Mouse (Mus musculus) cerebellum, adult 11 months (tissue): ENCODE measurements around the gene Stam.

ENCODE experiments used
- DNase-seq: peaks from one replicate; pipeline ENCODE4 v3.0.0; 2022

Gene Stam

DNA sequence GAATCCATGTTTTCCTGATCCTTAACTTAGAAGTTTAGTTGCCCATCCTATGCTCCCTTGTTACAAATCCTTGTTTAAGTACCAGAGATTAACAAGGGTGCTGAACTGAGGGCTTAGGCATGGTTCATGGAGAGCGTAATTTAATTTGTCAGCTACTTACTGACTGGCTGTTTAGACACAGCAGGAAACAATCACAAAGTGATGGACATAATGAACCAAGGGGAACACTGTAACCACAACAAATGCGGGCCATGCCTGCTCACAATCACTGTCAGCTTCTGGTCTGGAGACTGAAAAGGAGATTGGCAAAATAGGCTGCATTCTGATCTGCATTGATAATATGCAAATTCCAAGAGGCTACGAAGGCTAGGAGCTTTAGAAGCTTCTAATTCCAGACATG is 53.7 kb downstream of the Stam start:
- DNase-seq: no peak

DNA sequence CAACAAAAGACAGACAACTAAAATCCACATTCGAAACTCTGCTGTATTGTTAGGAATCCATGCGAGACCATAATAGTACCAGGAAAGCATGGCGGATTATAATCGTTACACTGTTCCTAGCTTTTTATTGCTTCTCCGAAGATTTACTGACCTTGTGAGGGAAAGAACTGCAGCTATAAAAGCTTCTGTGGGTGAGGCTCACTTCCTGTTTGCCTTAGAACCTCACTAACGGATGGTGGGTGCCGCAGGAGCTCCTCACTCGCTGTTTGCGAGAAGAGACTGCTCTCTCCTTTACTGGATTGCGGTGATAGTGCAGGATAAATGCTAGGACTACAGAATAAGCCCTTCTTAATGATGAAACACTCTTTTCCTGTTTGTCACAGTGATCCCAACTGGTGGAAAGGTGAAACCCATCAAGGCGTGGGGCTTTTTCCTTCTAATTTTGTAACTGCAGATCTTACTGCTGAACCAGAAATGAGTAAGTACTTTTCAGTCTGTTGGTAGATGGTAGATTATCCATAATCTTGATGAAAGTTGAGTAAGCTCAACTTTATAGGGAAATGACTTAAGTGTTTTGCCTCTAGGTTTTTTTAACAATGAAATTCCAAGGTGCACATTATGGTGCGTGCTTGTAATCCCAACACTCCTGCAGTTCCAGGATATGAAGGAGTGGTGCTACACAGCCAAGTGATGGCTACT is 56.9 kb downstream of the Stam start:
- DNase-seq: no peak

DNA sequence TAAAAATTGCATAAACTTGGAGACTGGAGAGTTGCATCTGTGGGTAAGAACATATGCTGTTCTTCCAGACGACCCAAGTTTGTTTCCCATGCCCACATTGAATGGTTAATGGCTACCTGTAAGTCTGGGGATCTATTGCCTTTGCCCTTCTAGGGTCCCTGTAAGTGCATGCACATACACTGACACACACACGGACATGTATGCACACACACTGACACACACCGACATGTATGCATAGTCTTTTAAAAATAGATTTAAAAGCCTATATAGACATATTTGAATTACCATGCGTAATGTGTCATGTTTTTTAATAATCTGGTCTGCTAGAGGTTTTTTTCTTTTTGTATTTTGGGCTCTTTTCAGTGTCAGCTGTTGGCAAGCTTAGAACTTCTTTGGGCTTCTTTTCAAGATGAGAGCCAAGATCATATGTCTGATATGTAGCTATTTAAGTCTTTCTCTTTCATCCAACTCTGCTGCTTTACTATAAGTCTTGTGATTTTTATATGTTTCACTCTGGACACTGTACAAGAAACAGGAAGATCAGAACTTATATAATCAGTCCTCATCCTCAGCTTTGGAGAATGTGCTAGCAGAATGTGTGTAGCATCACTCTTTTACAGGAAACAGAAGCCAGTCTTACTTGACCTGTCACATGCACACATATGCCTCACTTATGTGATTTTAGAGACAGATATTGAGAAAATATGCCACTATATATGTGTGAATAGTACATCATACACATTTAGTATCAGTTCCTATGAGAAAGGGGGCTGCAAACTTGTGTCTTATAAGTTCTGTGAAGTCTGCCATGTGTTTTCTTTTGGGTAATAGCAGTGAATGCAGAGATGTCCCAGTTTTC is 58.8 kb downstream of the Stam start:
- no peak for DNase-seq

GRCm38 (mm10) chr2:14136906-14137305 is 63.0 kb downstream of the Stam start:
- DNase-seq: no peak

DNA sequence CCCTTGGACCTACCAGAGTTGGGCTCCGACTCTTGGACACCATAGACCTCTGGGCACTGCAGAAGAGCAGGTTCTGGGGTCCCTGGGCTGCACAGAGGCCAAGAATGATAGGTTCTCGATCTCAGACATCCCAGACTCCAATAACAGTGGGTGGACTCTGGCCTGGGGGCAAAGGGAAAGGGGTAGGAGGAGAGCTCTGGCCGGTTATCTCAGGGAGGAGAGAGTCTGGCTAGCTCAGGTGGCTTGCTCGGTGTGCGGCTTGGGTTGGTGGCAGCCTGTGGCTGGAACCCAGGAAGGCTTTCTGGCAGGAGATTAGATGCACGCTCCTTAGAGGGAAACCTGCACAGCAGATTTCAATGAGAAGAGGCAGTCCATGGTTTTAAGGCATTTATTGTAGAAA is 65.7 kb downstream of the Stam start:
- no peak for DNase-seq

DNA sequence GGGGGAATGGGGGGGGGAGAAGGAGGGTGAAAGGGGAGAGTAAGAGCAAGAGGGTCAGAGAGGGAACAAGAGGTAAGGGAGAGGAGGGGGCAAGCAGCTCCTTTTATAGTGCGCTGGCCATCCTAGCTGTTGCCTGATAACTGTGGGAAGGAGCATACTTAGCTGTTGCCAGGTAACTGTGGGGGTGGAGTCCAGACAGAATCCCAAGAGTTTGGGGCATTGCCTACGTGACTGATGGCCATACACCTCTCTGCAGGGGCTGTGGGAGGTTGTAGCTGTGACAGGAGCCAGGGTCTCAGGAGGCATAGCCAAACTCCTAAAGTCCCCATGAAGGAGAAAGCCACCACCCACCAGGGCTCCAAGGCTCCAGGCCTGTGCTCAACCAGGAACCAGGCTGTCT is 66.1 kb downstream of the Stam start:
- DNase-seq: no peak

GRCm38 (mm10) chr2:14145311-14145710 is 71.4 kb downstream of the Stam start:
- DNase-seq: no peak

DNA sequence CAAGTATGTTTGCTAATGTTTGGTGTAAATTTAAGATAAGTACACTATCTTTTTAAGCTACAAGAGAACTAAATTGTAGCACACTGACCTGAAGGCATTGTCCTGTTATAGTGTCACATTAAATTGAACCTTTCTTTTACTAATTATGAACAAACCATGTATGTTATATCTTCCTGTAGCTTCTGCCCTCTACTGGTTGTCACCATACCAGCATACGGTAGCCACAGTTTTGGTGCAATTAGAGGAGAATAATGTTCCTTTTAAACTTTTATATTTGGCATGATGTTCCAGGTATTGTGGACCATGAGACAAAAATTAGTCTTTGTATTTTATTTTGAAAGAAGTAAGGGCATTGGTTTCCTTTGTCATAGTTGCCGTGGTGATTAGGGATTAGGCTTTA is 73.0 kb downstream of the Stam start:
- DNase-seq: no peak

GRCm38 (mm10) chr2:14150829-14151228 is 76.9 kb downstream of the Stam start:
- DNase-seq: no peak

- DNase-seq: peak; percentile 31
Observed at GRCm38 (mm10) chr2:14151854-14152253, 78.0 kb downstream of the Stam start.

DNA sequence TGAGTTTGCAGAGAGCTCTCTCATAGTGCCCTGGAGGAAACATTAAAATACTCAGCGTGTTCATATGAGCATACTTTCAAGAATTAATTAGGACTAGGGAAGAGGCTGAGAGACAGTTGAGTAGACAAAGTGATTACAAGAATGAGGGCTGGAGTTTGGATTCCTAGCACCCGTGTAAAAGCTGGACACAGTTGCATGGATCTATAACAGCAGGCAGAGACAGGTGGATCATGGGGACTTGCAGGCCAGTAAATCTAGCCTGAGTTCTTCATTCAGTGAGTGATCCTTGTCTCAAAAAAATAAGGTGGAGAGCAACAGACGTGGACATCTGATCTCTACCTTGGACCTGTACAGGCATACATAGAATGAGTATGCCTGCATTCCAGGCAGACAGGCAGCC is 85.1 kb downstream of the Stam start:
- DNase-seq: no peak

GRCm38 (mm10) chr2:14159756-14160155 is 85.9 kb downstream of the Stam start:
- DNase-seq: no peak

GRCm38 (mm10) chr2:14164459-14165030 is 90.6 kb downstream of the Stam start:
- DNase-seq: no peak

- DNase-seq: no peak
Observed at GRCm38 (mm10) chr2:14165066-14165465, 91.2 kb downstream of the Stam start.

- DNase-seq: no peak
Observed at GRCm38 (mm10) chr2:14165618-14166344, 91.9 kb downstream of the Stam start.

DNA sequence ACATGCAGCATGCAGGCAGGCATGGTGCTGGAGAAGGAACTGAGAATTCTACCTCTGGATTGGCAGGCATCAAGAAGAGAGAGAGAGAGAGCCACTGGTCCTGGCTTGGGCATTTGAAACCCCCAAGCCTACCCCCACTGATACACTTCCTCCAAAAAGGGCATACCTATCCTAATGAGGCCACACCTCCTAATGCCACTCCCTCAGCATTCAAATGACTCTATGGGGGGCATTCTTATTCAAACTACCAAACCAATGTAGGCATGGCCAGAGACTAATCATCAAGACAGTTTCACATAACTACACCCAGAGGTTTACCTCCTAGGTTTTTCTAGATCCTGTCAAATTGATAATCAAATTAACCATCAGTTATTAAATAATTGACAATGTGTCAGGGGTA is 93.8 kb downstream of the Stam start:
- DNase-seq: no peak

DNA sequence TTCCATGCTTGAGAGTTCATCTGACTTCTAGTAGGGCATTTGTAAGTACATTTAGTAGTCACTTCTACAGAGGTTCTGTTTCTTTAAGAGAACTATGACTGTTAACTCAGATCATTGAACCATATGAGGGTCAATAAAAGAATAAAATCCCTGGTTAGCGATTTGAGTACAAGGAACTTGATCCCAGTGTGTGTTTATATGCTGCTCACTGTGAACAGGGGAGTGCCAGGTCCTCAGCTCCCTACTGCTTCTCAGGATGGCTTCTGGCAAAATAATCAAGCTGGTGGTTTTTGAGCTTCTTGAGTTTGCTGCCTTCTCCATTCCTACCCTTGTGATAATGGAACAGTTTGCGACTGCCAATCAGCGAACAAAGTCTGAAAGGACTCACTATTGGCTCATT is 100.4 kb downstream of the Stam start, which contains the start of gene Tmem236:
Gene Tmem236, plus strand, starts transcription at position 190 of the 400 bp plus-strand sequence.
- DNase-seq: no peak

- DNase-seq: no peak
Observed at GRCm38 (mm10) chr2:14176460-14177193, 102.7 kb downstream of the Stam start.

- no peak for DNase-seq
Observed at GRCm38 (mm10) chr2:14184375-14184774, 110.5 kb downstream of the Stam start.

DNA sequence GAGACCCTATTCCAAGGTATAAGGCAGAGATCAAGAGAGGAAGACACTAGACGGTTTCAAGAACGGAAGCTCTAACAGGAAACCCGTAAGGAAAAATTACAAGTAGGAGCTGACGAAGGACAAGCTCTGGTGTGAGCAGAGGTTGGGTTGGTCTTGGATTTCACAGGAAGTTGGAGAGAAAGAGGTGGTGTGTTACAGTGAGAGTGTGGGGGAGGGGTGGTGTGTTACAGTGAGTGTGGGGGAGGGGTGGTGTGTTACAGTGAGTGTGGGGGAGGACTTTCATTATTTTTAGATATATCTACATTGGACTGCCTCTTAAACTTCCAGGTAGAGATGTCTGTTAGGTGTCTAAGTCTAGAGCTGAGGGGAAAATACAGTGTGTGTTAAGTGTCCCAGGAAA is 116.8 kb downstream of the Stam start:
- DNase-seq: no peak

- DNase-seq: no peak
Observed at GRCm38 (mm10) chr2:14191601-14192000, 117.7 kb downstream of the Stam start.

- no peak for DNase-seq
Observed at GRCm38 (mm10) chr2:14192046-14192445, 118.1 kb downstream of the Stam start.
